Mouse (Mus musculus) cortical plate, adult 2 months (tissue): ENCODE data around the gene Emilin2.

Experiments used
- CTCF ChIP-seq: fragments of 200-500 bp; IDR thresholded peaks from 2 replicates; pipeline ENCODE4 v1.5.1; 2011; ENCODE audit warnings: mild to moderate bottlenecking, control low read depth, low read length; ENCODE audit not compliant: insufficient read depth; ENCODE audit errors: extremely low read depth
- POLR2A ChIP-seq: fragments of 200-500 bp; IDR thresholded peaks from 2 replicates; pipeline ENCODE4 v1.6.1; 2011; ENCODE audit warnings: mild to moderate bottlenecking, low read length, control low read depth; ENCODE audit not compliant: insufficient read depth; ENCODE audit errors: extremely low read depth

DNA sequence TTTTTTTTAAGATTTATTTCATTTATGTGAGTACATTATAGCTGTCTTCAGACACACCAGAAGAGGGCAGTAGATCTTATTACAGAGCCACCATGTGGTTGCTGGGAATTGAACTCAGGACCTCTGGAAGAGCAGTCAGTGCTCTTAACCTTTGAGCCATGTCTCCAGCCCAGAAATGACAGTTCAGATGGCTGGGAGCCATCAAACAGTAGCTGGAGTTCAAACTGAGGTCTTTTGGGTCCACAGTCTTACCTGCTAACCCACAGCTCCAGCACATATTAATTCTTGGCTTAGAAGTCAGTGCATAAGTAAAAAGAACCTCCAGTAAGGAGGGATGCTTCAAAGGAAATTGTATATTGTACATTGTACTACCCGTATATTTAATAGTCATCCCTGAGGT lies 102.9 kb downstream of the Emilin2 start:
- TF ChIP-seq CTCF: no peak
- TF ChIP-seq POLR2A: no peak
